Mouse (Mus musculus) hindbrain, embryonic 16.5 days (tissue): ENCODE data around the gene Kdm2a. TPM values are rescaled to one million over a fixed set of nuclear protein-coding genes. Genes with fewer than 3 reads are reported as not detected.

Experiments used
- ATAC-seq: fragments of 200-750 bp; cut with Nextera tagmentation; 2 replicates; pipeline ENCODE4 v1.8.0; 2017; ENCODE audit warnings: moderate TSS enrichment, moderate library complexity
- H3K27ac ChIP-seq: fragments of 300-500 bp; sonication (generic); 2 replicates; pipeline ENCODE4 v1.5.1; 2014; ENCODE audit warnings: low read depth, mild to moderate bottlenecking, control low read depth, low read length, moderate library complexity
- H3K27me3 ChIP-seq: fragments of 300-500 bp; sonication (generic); replicated peaks from 2 replicates; pipeline ENCODE4 v1.6.1; 2014; ENCODE audit warnings: low read length; ENCODE audit not compliant: control insufficient read depth, insufficient read depth
- H3K36me3 ChIP-seq: fragments of 300-500 bp; sonication (generic); 2 replicates; pipeline ENCODE4 v1.6.1; 2014; ENCODE audit warnings: mild to moderate bottlenecking, low read length, moderate library complexity, mixed read lengths; ENCODE audit not compliant: control insufficient read depth, insufficient read depth
- H3K4me1 ChIP-seq: fragments of 300-500 bp; sonication (generic); 2 replicates; pipeline ENCODE4 v1.6.1; 2014; ENCODE audit warnings: low read depth, low read length; ENCODE audit not compliant: control insufficient read depth, insufficient read depth
- H3K4me2 ChIP-seq: fragments of 300-500 bp; sonication (generic); 2 replicates; pipeline ENCODE4 v1.6.1; 2014; ENCODE audit warnings: mild to moderate bottlenecking, low read length, control low read depth, moderate library complexity
- H3K4me3 ChIP-seq: fragments of 300-500 bp; sonication (generic); 2 replicates; pipeline ENCODE4 v1.5.1; 2014; ENCODE audit warnings: mild to moderate bottlenecking, low read length, control low read depth, moderate library complexity
- H3K9ac ChIP-seq: fragments of 300-500 bp; sonication (generic); 2 replicates; pipeline ENCODE4 v1.6.1; 2014; ENCODE audit warnings: low read depth, mild to moderate bottlenecking, control low read depth, low read length, moderate library complexity
- H3K9me3 ChIP-seq: fragments of 300-500 bp; sonication (generic); 2 replicates; pipeline ENCODE4 v1.6.1; 2014; ENCODE audit warnings: mild to moderate bottlenecking, low read length, moderate library complexity; ENCODE audit not compliant: control insufficient read depth
- WGBS: fragments of 180-500 bp; shearing (Covaris S2); extraction: QIAGEN DNeasy Blood & Tissue Kit; methylation state at CpG from one replicate; pipeline ENCODE4 v1.1.7; 2014; 5-methylcytosine and 5-hydroxymethylcytosine counted together
- polyA plus RNA-seq: library from polyadenylated mRNA; unstranded; fragments of >200 nt; fragmentation: Nextera tagmentation; extraction: Ambion mirVana; gene quantifications from 2 replicates; pipeline ENCODE4 v1.2.1, GENCODE M21; 2015

The Kdm2a gene
- polyA plus RNA-seq, 1 experiment from 2014 or later, result 29.8 TPM

DNA sequence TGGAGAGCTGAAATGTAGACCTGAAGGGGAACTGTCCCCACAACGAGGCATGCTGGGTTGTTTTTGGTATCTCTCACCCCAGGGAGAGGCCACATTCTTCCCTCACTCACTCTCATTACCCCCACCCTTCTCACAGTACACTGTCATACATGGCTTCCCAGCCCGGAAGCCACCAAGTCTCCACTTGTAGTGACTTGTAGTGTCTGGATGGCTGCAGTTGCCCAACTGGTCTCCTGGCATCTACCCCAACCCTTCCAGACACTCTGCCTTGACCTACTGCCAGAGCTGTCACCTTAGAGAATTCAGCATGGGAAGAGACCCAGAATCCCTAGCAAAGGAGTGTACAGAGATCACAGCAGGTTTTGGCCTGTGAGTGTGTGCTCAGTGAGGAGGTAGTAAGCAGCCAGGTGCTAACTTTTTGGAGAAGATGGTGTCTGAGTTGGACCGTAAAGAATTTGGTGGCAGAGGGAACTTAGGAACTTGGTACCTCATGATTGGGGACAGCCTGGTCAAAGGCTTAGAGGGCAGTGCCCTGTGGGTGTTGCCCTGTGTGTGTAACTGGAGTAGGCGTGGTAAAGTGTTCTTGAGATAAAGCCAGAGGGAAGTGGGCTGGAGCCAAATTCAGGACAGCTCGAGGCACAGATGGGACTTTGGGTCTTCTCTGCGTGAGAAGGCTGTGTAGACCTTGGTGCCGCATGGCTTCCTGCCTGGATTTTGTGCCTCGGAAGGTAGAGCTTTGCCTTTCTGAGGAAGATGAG lies 22.2 kb upstream of the Kdm2a start:
- H3K4me2 ChIP-seq, result no peak overlapping the region
- H3K36me3 ChIP-seq, result no peaks in the 10 kb centered on the region
- no peak overlapping the region for H3K4me3 ChIP-seq
- no peaks in the 10 kb centered on the region for H3K27me3 ChIP-seq
- no peak overlapping the region for H3K9ac ChIP-seq
- no peak overlapping the region for H3K27ac ChIP-seq
- no peak for ATAC-seq
- no peaks in the 10 kb centered on the region for H3K9me3 ChIP-seq
- 93% methylated on average over 8 of the region's 8 CpGs for WGBS
- H3K4me1 ChIP-seq, result no peaks in the 10 kb centered on the region

DNA sequence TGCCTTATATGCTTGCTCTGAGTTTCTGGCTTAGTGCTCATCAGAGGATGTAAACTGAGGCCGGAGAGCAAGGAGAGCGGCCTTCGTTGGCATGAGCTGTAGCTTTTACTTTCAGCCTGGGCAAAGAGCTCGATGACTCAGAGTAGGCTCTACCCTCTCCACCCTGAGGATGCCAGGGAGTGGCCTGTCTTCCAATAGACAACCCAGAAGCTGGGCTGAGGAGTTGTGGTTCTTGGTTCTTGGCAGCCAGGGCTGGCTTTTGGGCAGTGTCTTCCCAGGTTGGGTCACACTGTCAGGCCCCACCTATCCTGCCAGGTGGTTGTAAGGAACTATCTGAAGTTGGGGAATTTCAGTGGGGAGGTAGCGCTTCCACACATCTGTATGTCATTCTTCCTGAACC lies 21.6 kb upstream of the Kdm2a start:
- Histone ChIP-seq H3K9ac (no peak overlapping the region), H3K27ac (no peak overlapping the region), H3K4me2 (no peak overlapping the region), H3K4me3 (no peak overlapping the region), H3K4me1 (no peaks in the 10 kb centered on the region), H3K36me3 (no peaks in the 10 kb centered on the region), H3K9me3 (no peaks in the 10 kb centered on the region), H3K27me3 (no peaks in the 10 kb centered on the region)
- WGBS, result 94% methylated on average over 5 of the region's 5 CpGs
- ATAC-seq, result no peak

DNA sequence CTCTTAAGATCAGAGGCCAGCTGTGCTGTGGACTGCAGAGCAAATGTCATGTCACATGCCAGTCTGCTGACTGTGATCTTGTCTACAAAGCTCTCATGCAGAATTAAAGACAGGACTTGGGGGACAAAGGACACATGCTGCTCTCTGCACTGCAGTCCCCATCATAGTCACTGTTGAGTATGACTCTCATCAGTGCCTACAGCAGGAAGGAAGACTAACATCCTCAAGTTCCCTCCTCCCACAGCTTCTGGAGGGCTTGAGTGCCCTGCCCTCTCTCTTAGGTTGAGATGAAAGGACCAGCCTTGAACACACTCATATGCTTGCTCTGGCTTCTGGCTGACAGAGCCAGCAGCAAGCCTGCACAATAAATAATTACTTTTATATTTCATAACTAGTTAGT lies 19.6 kb upstream of the Kdm2a start:
- Histone ChIP-seq H3K9ac (no peak overlapping the region), H3K9me3 (no peaks in the 10 kb centered on the region), H3K36me3 (no peaks in the 10 kb centered on the region), H3K4me3 (no peak overlapping the region), H3K4me1 (no peaks in the 10 kb centered on the region), H3K4me2 (no peak overlapping the region), H3K27ac (no peak overlapping the region), H3K27me3 (no peaks in the 10 kb centered on the region)
- no peak for ATAC-seq

DNA sequence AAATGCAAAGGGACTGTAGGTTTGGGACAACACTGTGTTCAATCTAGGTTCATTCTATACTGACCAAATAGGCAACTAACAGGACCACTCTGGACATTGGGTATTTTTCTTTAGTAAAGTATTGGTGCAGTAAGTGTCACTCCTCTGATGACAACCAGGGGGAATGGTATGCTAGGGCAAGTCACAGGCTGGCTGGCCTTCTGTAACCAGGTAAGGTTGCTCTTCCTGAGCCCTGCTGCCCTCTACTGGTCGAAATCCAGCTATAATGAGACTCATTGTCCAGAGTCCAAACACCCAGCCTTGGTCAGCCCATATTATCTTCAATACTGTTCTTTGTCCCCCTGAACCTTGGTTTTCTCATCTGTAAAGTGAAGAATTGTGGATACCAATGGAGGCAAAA lies 19.1 kb upstream of the Kdm2a start:
- Histone ChIP-seq H3K9ac (no peak overlapping the region), H3K4me3 (no peak overlapping the region), H3K4me2 (no peak overlapping the region), H3K9me3 (no peaks in the 10 kb centered on the region), H3K4me1 (no peaks in the 10 kb centered on the region), H3K36me3 (no peaks in the 10 kb centered on the region), H3K27ac (no peak overlapping the region), H3K27me3 (no peaks in the 10 kb centered on the region)
- ATAC-seq, result no peak
- 0% methylated on average over 1 of the region's 1 CpGs for WGBS

DNA sequence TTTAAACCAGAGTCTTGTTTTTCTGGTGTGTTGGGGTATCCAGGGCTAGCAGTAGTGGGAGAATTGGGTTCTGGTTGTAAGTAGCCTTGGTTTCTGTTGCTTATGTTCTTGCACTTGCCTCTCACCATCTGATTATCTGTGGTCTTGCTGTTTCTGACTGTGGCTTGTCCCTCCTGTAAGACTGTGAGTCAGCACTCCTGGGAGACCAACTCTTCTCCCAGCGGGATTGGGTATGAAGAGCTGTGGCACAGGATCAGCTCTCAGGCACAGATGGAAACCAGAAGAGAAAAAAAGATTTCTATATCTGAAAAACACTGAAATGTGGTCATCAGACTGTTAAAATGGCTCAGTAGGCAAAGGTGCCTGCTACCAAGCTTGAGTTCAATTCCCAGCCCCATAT lies 16.5 kb upstream of the Kdm2a start:
- Histone ChIP-seq H3K27me3 (no peaks in the 10 kb centered on the region), H3K27ac (no peak overlapping the region), H3K9me3 (no peaks in the 10 kb centered on the region), H3K4me3 (no peak overlapping the region), H3K4me2 (no peak overlapping the region), H3K9ac (no peak overlapping the region), H3K4me1 (no peaks in the 10 kb centered on the region), H3K36me3 (no peaks in the 10 kb centered on the region)
- no peak for ATAC-seq
- 86% methylated on average over 1 of the region's 1 CpGs for WGBS

DNA sequence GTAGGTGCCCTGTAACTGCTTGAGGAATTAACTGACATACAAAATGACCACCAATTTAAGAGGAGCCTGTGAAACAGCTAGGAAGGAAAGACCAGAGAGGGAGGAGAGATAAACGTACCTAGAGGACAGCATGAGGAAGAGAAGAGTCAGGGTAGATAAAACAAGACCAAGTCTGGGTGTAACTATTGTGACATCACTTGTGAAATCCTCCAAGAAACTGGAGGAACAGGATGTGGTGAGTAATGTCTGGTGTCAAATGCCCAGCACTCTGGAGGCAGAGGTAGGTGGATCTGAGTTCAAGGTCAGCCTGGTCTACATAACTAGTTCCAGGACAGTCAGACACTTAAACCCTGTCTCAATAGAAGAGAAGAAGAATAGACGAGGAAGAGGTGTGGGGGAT lies 11.0 kb upstream of the Kdm2a start:
- H3K9ac ChIP-seq, result no peak overlapping the region
- H3K9me3 ChIP-seq, result no peaks in the 10 kb centered on the region
- no peak for ATAC-seq
- H3K27me3 ChIP-seq, result no peaks in the 10 kb centered on the region
- no peak overlapping the region for H3K4me2 ChIP-seq
- H3K4me3 ChIP-seq, result no peak overlapping the region
- H3K4me1 ChIP-seq, result no peaks in the 10 kb centered on the region
- 57% methylated on average over 2 of the region's 2 CpGs for WGBS
- H3K36me3 ChIP-seq, result no peaks in the 10 kb centered on the region
- H3K27ac ChIP-seq, result no peak overlapping the region

DNA sequence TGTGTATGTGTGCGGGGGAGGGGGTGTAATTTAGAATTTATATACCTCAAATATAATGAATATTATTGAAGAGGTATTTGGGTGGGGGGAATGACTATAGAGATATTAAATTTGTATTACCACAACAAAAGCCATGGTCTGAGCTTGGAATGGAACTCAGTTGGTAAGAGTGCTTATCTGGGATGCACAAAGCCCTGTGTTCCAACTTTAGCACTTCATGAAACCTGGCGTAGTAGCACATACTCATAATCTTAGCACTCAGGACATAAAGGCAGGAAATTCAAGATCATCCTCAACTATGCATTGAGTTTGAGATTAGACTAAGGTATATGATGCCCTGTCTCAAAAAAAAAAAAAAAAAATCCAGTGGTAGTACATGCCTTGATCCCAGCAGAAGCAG lies 6.8 kb upstream of the Kdm2a start:
- WGBS, result 96% methylated on average over 2 of the region's 2 CpGs
- H3K4me2 ChIP-seq, result no peak overlapping the region

DNA sequence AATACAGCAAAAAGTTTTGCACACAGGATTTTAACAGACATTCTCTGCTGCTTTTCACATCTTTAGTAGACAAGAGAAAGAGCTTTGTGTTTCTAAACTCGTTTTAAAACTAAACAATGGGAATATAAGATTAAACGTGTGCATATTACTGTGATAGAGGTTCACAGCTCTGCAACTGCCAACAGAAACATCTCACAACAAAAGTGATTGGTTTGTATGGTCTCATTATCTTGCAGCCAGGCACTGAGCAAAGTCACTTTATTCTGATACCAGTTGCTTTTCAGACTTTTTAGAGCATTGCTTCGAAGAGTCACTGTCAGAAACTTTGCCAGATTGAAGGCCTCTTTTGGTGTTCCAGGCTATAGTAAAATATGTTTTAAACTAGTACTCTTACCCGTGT lies 874 bp upstream of the Kdm2a start:
- Histone ChIP-seq H3K4me1 (peaks cover 11% of the 10 kb centered on the region), H3K9me3 (no peaks in the 10 kb centered on the region), H3K36me3 (no peaks in the 10 kb centered on the region), H3K4me2 (no peak overlapping the region), H3K27ac (no peak overlapping the region), H3K9ac (no peak overlapping the region), H3K4me3 (no peak overlapping the region), H3K27me3 (no peaks in the 10 kb centered on the region)
- no peak for ATAC-seq
- WGBS, result 76% methylated on average over 4 of the region's 4 CpGs

More for the DNA sequence above, 6.8 kb upstream of the Kdm2a start:
- Histone ChIP-seq H3K4me1 (no peaks in the 10 kb centered on the region), H3K4me3 (no peak overlapping the region), H3K36me3 (no peaks in the 10 kb centered on the region), H3K9me3 (no peaks in the 10 kb centered on the region), H3K9ac (no peak overlapping the region), H3K27me3 (no peaks in the 10 kb centered on the region), H3K27ac (no peak overlapping the region)
- ATAC-seq, result no peak

DNA sequence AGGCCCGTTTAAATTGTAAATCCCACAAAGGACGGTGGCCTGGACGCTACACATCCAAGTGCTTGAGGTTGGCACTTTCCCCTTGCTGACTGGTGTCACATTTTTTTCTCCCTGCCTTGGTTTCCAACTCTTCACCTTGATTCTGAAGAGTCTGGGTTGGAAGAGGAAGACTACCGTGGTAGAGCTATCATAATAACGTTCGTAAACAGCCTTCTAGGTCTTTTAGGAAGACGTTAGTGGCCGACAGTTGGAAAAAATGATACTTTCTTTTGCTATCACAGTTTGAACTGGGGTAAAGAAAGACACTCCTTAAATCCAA lies 504 bp upstream of the Kdm2a start:
- peak overlapping the region; percentile 85 for H3K27ac ChIP-seq
- H3K4me3 ChIP-seq, result peak overlapping the region; percentile 99
- no peaks in the 10 kb centered on the region for H3K36me3 ChIP-seq
- peaks cover 13% of the 10 kb centered on the region for H3K4me1 ChIP-seq
- H3K27me3 ChIP-seq, result no peaks in the 10 kb centered on the region
- peak overlapping the region; percentile 89 for H3K9ac ChIP-seq
- ATAC-seq, result no peak
- H3K9me3 ChIP-seq, result no peaks in the 10 kb centered on the region
- WGBS, result 30% methylated on average over 8 of the region's 8 CpGs
- H3K4me2 ChIP-seq, result peak overlapping the region; percentile 78
